Mouse (Mus musculus) midbrain, embryonic 14.5 days (tissue): ENCODE measurements at regions not wholly inside any gene's neighbourhood (a gene's known extent, or its start where the extent isn't known, plus 50 kb on each side); places are given as distances from the start of the nearest gene placed in this dataset.
A peak's percentile ranks its signal among the peaks of the same experiment; 100 is the strongest.

Experiments
- ATAC-seq: fragments of 200-750 bp; cut with Nextera tagmentation; 2 replicates; pipeline ENCODE4 v1.8.0; 2017; ENCODE audit warnings: moderate number of reproducible peaks, moderate library complexity; ENCODE audit not compliant: low FRiP score, low TSS enrichment
- DNase-seq: peaks from one replicate; pipeline ENCODE4 v3.0.0-alpha.2; 2015
- H3K27ac ChIP-seq: fragments of 300-500 bp; sonication (generic); replicated peaks from 2 replicates; pipeline ENCODE4 v1.5.1; 2014; ENCODE audit warnings: mild to moderate bottlenecking, low read depth, low read length, moderate library complexity
- H3K27me3 ChIP-seq: fragments of 300-500 bp; sonication (generic); 2 replicates; pipeline ENCODE4 v1.6.1; 2014; ENCODE audit warnings: low read length, control low read depth, mixed read lengths; ENCODE audit not compliant: control insufficient read depth, insufficient read depth
- H3K36me3 ChIP-seq: fragments of 300-500 bp; sonication (generic); 2 replicates; pipeline ENCODE4 v1.6.1; 2014; ENCODE audit warnings: low read length, control low read depth; ENCODE audit not compliant: control insufficient read depth, insufficient read depth
- H3K4me1 ChIP-seq: fragments of 300-500 bp; sonication (generic); 2 replicates; pipeline ENCODE4 v1.6.1; 2014; ENCODE audit warnings: mild to moderate bottlenecking, antibody characterized with exemption, low read length, control low read depth; ENCODE audit not compliant: control insufficient read depth, insufficient read depth
- H3K4me2 ChIP-seq: fragments of 300-500 bp; sonication (generic); 2 replicates; pipeline ENCODE4 v1.6.1; 2014; ENCODE audit warnings: mild to moderate bottlenecking, low read length, moderate library complexity
- H3K4me3 ChIP-seq: fragments of 300-500 bp; sonication (generic); replicated peaks from 2 replicates; pipeline ENCODE4 v1.5.1; 2014; ENCODE audit warnings: low read depth, low read length
- H3K9ac ChIP-seq: fragments of 300-500 bp; sonication (generic); replicated peaks from 2 replicates; pipeline ENCODE4 v1.6.1; 2014; ENCODE audit warnings: mild to moderate bottlenecking, low read length, moderate library complexity
- H3K9me3 ChIP-seq: fragments of 300-500 bp; sonication (generic); 2 replicates; pipeline ENCODE4 v1.6.1; 2016; ENCODE audit warnings: low read length, control low read depth, mixed read lengths; ENCODE audit not compliant: control insufficient read depth
- WGBS: fragments of 180-500 bp; shearing (Covaris S2); extraction: QIAGEN DNeasy Blood & Tissue Kit; methylation state at CpG from one replicate; pipeline ENCODE4 v1.1.7; 2014; 5-methylcytosine and 5-hydroxymethylcytosine counted together

DNA sequence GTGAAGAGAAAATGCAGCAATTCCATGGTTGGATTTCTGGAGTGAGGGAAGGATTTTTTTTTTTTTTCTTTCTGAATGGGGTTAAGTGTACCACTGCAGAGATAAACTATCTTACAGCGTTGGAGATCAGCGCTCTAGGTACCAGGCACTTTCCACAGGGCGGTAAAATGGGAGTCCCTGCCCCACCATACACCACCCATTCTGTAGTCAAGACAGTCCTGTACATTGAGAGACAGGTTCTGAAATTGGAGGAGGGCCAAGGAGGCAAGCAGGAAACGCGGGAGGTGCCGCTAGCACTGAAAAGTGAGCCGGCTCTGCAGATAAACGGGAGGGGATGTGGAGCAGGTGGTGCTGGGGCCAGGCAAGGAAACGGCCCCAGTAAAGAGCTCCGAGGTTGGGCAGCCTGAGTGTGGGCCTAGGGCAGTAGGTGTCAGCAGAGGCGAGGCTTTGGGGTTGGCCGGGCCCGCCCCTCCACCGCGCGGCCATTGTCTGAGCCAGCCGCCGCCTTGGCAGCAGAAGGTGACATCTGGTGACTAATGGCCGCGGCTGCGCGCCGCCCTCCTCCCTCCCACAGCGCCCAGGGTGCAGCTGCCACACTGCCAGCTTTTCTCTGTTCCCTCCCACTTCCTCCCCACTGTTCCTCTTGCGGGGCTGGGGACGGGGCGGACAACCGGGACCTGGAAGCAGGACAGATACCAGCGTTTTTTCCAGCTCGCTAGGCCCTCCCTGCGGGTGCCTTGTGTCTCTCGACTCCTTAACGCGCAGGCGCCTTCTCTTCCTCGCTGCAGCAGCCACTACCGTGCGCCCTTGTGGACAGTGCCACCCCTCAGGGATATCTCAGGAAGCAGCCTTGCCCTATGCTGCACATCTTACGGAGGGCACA, 292.1 kb downstream of the Rps24 start:
- H3K4me3 ChIP-seq, result peak overlapping the region; percentile 30
- H3K4me1 ChIP-seq, result peaks cover 23% of the 10 kb centered on the region
- peak overlapping the region; percentile 59 for H3K4me2 ChIP-seq
- DNase-seq (peak; percentile 93), ATAC-seq (peak; percentile 95)
- WGBS, result under 1% methylated on average over 35 of the region's 39 CpGs
- peak overlapping the region; percentile 63 for H3K9ac ChIP-seq
- H3K9me3 ChIP-seq, result no peaks in the 10 kb centered on the region
- peak overlapping the region; percentile 98 for H3K27ac ChIP-seq
- H3K36me3 ChIP-seq, result no peaks in the 10 kb centered on the region
- H3K27me3 ChIP-seq, result no peaks in the 10 kb centered on the region

DNA sequence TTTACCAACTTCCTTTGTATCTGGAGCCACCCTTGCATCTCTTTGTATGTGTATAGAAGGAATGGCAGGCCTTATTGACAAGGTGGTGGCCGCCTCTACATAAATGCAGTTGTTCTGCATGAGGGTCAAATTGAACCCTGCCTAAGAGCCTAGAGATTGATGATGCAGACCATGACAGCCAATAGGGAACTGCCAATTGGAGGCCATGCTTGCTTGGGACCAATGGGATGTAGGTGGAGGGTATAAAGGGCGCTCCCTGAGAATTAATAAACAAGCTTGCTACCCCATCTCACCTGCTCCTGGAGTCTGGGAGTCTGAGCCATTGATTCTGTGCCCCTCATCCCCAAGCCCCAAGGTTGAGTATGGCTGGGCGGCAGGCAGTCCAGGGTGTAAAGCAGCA, 294.7 kb downstream of the Rps24 start:
- no peak overlapping the region for H3K4me3 ChIP-seq
- ATAC-seq, result no peak
- no peak overlapping the region for H3K9ac ChIP-seq
- no peaks in the 10 kb centered on the region for H3K36me3 ChIP-seq
- no peaks in the 10 kb centered on the region for H3K9me3 ChIP-seq
- DNase-seq, result no peak
- no peak overlapping the region for H3K27ac ChIP-seq
- H3K4me2 ChIP-seq, result no peak overlapping the region
- WGBS, result 85% methylated on average over 3 of the region's 3 CpGs
- no peaks in the 10 kb centered on the region for H3K27me3 ChIP-seq
- H3K4me1 ChIP-seq, result peaks cover 23% of the 10 kb centered on the region

DNA sequence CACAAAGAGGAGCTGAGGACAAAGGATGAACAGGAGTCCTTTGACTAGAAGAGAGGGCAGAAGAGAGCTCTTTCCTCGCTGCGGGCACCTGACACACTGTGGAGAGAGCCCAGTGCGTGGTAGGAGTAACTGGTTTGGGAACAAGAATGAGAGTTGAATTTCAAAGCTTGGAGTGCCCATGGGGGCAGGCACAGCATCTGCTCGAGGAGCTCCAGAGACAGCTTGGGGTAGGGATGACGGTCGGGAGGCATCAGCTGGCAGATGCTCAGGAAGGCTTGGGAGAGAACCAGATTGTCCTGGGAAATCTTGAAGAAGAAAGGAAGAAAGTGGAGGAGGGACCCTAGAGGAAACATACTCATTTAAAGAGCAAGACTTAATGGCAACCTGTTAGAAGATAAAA, 297.0 kb downstream of the Rps24 start:
- H3K4me1 ChIP-seq, result peaks cover 14% of the 10 kb centered on the region
- H3K36me3 ChIP-seq, result no peaks in the 10 kb centered on the region
- no peak for DNase-seq
- H3K27ac ChIP-seq, result no peak overlapping the region
- 71% methylated on average over 6 of the region's 6 CpGs for WGBS
- no peak for ATAC-seq
- no peak overlapping the region for H3K4me3 ChIP-seq
- H3K9ac ChIP-seq, result no peak overlapping the region
- H3K9me3 ChIP-seq, result no peaks in the 10 kb centered on the region
- H3K27me3 ChIP-seq, result no peaks in the 10 kb centered on the region
- H3K4me2 ChIP-seq, result no peak overlapping the region

DNA sequence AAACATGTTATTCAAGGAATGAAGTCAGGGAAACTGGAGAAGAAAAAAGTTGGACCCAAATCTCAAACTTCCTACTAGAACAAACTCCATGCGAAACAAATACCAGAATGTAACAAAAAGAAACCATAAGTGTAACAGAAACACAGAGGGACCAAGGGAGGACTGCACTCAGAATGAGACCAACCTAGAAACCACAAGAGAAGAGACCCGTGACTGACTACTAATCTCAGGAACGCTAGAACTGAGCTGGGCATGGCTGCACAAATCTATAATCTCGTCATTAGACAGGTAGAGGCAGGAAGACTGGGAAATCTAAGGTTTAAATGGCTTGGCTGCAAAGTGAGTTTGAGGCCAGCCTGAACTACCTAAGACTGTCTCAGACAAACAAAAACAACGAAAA, 298.5 kb downstream of the Rps24 start:
- Histone ChIP-seq H3K4me3 (no peak overlapping the region), H3K27ac (no peak overlapping the region), H3K4me2 (no peak overlapping the region), H3K27me3 (no peaks in the 10 kb centered on the region), H3K9ac (no peak overlapping the region), H3K36me3 (no peaks in the 10 kb centered on the region), H3K9me3 (no peaks in the 10 kb centered on the region), H3K4me1 (peaks cover under 1% of the 10 kb centered on the region; the same call in 1 of the 2 replicates)
- WGBS, result 88% methylated on average over 5 of the region's 5 CpGs
- no peak for DNase-seq
- no peak for ATAC-seq

DNA sequence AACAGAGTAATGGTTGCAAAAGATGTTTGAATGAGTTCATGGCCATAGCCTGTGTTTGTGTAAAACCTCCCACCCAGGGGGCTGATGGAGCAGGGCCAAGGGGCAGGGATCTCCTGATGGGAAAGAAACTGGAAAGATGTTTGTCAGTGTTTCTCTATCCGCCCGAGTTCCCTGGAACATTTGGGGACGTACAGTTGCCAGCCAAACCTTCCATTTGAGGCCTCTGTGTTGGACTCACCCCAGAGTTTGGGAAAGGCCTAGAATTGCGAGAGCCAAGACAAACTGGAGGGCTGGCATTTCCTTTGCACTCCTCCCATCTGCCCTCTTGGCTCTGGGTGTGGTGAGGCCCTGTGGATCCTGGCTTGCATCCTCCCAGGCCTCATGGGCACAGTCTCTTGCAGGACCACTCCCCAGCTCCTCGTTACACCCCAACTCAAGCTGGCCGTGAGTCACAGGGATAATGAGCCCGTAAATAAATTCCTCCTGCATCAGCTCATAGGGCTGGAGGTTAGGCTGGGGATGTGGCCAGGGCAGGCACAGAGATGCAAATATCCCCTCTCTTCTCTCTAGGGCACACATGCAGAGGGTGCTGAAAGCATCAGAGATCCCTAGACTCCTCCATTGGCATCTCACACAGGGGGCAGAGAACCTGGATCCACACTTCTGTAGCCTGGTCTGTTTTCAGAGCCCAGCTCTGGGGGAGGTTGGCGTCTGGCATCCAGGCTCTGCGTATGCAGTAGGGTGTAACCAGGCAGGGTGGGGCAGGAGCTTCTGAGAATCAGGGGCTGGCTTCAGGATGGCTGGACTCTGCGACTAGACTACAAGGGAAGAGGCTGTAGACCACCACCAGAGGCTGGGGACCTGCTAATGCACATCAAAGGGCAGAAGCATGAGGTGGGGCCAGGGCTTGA, 306.7 kb downstream of the Rps24 start:
- DNase-seq (no peak), ATAC-seq (no peak)
- Histone ChIP-seq H3K27me3 (no peaks in the 10 kb centered on the region), H3K9ac (no peak overlapping the region), H3K4me3 (no peak overlapping the region), H3K4me1 (0 out of 2 replicates have a peak, but pooled peaks cover 4% of the 10 kb centered on the region), H3K27ac (no peak overlapping the region), H3K4me2 (no peak overlapping the region), H3K9me3 (no peaks in the 10 kb centered on the region), H3K36me3 (no peaks in the 10 kb centered on the region)
- 58% methylated on average over 10 of the region's 10 CpGs for WGBS

DNA sequence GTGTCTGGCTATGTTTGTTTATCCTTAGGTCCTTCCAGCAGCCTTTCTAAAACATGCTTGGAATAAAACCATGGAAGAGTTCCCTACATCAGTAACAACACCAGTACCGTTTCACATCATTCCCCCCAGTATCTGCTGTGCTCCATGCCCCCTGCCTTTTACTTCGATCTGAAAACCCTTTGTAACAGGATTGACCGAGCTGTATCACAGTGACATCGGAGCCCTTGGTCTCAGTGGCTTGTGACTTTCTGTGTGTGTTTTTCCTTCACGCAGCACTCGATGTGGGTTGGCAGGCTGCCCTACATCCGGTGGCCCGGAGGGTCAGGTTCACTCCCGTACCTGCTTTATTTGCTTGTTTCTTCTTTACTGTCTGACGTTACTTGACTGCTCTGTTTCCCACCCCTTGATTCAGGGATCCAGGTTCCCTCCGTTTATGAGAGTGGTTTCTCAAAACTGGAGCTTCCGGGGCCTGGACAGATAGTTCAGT, 307.5 kb downstream of the Rps24 start:
- Histone ChIP-seq H3K4me3 (no peak overlapping the region), H3K27ac (no peak overlapping the region), H3K4me2 (no peak overlapping the region), H3K9ac (no peak overlapping the region), H3K9me3 (no peaks in the 10 kb centered on the region), H3K36me3 (no peaks in the 10 kb centered on the region), H3K27me3 (no peaks in the 10 kb centered on the region), H3K4me1 (0 out of 2 replicates have a peak, but pooled peaks cover 4% of the 10 kb centered on the region)
- ATAC-seq, result no peak
- 66% methylated on average over 12 of the region's 12 CpGs for WGBS
- DNase-seq, result no peak

DNA sequence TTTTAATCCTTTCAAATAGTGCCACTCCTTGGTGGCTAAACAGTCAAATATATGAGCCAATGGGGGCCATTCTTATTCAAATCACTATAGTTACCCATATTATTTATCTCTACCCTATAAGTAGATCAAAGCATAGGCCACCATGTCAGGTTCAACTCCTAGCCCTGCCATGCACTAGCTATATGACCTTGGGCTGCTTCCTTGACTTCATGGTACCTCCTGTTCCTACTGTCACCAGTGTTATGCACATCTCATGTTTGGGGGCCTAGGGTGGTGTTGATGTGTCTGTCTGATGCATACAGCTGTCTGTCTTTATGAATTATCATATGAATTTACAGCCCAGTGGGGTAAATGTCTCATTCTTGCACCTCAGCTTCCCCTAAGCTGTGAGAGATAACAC, 310.6 kb downstream of the Rps24 start:
- Histone ChIP-seq H3K27me3 (no peaks in the 10 kb centered on the region), H3K36me3 (no peaks in the 10 kb centered on the region), H3K27ac (no peak overlapping the region), H3K4me1 (0 out of 2 replicates have a peak, but pooled peaks cover 4% of the 10 kb centered on the region), H3K9me3 (no peaks in the 10 kb centered on the region), H3K9ac (no peak overlapping the region), H3K4me3 (no peak overlapping the region), H3K4me2 (no peak overlapping the region)
- no peak for ATAC-seq
- no peak for DNase-seq

DNA sequence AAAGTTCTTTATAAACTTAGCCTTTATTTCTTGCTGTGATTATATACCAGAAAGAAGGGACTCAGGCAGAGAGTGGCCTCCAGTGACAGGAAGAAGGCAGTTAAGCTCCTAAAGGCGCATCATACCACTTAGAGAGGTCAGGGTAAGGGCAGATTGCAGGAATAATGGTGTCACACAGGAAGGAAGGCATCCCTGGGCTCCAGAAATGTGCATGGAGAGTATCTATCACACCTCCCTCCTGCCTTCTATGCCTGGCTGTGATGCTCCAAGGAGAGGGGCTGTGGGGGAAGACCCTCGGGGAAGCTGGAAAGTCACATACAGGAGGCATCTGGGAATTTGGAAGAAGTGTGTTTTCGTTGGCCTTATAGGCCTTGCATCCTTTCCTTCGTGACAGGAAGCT, 311.1 kb downstream of the Rps24 start:
- no peaks in the 10 kb centered on the region for H3K36me3 ChIP-seq
- WGBS, result 87% methylated on average over 4 of the region's 4 CpGs
- H3K4me2 ChIP-seq, result no peak overlapping the region
- H3K9me3 ChIP-seq, result no peaks in the 10 kb centered on the region
- DNase-seq (no peak), ATAC-seq (no peak)
- H3K9ac ChIP-seq, result no peak overlapping the region
- no peaks in the 10 kb centered on the region for H3K27me3 ChIP-seq
- 0 out of 2 replicates have a peak, but pooled peaks cover 4% of the 10 kb centered on the region for H3K4me1 ChIP-seq
- no peak overlapping the region for H3K4me3 ChIP-seq
- no peak overlapping the region for H3K27ac ChIP-seq
